Mouse (Mus musculus): ENCODE measurements around the gene Palm. TPM values are rescaled to one million over a fixed set of nuclear protein-coding genes. Genes with fewer than 3 reads are reported as not detected.

The Palm gene
- polyA plus RNA-seq, 1 experiment from 2014 or later: 67.1 TPM

- ATAC-seq (ENCODE audit: extremely low read depth, insufficient number of reproducible peaks, low FRiP score, low TSS enrichment): no peak
- 84% methylated on average over 12 of the region's 12 CpGs for WGBS
- H3K9ac ChIP-seq: no peak overlapping the region
Measured at GRCm38 (mm10) chr10:79815671-79816494, 22.5 kb downstream of the Palm start.

DNA sequence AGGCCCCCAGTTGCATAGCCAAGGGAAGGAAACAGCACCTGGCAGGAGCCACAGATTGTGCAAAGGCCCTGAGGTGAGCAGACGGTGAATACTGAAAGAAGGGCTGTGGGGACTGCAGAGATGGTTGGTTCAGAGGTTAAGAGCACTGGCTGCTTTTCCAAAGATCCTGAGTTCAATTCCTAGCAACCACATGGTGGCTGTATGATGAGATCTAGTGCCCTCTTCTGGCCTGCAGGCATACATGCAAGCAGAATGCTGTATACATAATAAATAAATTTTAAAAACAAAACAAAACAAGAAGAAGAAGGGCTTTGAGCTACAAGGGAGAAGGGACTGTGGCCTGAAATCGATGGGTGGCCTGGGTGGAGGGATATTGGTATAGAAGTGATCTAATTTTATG is 23.7 kb downstream of the Palm start:
- Histone ChIP-seq H3K4me3 (no peak overlapping the region), H3K27me3 (replicated peaks) (no peaks in the 10 kb centered on the region), H3K9ac (no peak overlapping the region), H3K9me3 (no peaks in the 10 kb centered on the region), H3K4me1 (peaks cover 3% of the 10 kb centered on the region; the same call in 1 of the 2 replicates), H3K27ac (replicated peaks) (no peak overlapping the region), H3K36me3 (peaks cover 45% of the 10 kb centered on the region), H3K4me2 (no peak overlapping the region)
- no peak for ATAC-seq (ENCODE audit: extremely low read depth, insufficient number of reproducible peaks, low FRiP score, low TSS enrichment)
- 57% methylated on average over 2 of the region's 2 CpGs for WGBS

More at GRCm38 (mm10) chr10:79815671-79816494, 22.5 kb downstream of the Palm start:
- H3K4me2 ChIP-seq: no peak overlapping the region
- 0 out of 2 replicates have a peak, but pooled peaks cover 2% of the 10 kb centered on the region for H3K4me1 ChIP-seq
- no peak overlapping the region for H3K4me3 ChIP-seq
- peaks cover 53% of the 10 kb centered on the region for H3K36me3 ChIP-seq
- no peaks in the 10 kb centered on the region for H3K27me3 ChIP-seq (replicated peaks)
- H3K9me3 ChIP-seq: no peaks in the 10 kb centered on the region
- no peak overlapping the region for H3K27ac ChIP-seq (replicated peaks)

DNA sequence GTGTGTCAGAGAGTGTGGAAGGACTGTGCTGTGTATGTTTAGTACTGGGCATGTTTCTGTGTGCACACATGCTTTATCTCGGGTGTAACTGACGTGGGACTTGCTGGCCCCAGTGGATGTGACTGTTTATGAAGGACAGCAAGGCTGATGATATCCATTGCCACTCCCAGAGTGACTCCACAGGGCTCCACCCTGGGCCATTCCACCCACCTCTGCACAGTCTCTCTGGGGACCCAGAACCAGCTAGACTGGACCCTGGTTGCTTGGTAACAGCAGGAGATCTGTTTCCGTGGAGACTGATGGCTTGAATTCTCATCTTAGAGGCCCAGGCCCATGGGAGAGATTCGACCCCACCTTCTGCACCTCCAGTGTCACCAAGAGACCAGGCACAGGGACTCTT is 24.9 kb downstream of the Palm start:
- Histone ChIP-seq H3K4me1 (peaks cover 11% of the 10 kb centered on the region), H3K4me2 (no peak overlapping the region), H3K27ac (replicated peaks) (no peak overlapping the region), H3K27me3 (replicated peaks) (no peaks in the 10 kb centered on the region), H3K9ac (0 out of 2 replicates have a peak overlapping the region, but pooled peaks have one; percentile 12), H3K9me3 (no peaks in the 10 kb centered on the region), H3K36me3 (peaks cover 40% of the 10 kb centered on the region), H3K4me3 (no peak overlapping the region)
- no peak for ATAC-seq (ENCODE audit: extremely low read depth, insufficient number of reproducible peaks, low FRiP score, low TSS enrichment)
- WGBS: 64% methylated on average over 4 of the region's 4 CpGs

GRCm38 (mm10) chr10:79819606-79820005 is 26.2 kb downstream of the Palm start:
- Histone ChIP-seq H3K4me1 (peaks cover 21% of the 10 kb centered on the region), H3K27ac (replicated peaks) (no peak overlapping the region), H3K9me3 (no peaks in the 10 kb centered on the region), H3K36me3 (peaks cover 40% of the 10 kb centered on the region), H3K27me3 (replicated peaks) (no peaks in the 10 kb centered on the region), H3K4me3 (no peak overlapping the region), H3K9ac (no peak overlapping the region), H3K4me2 (no peak overlapping the region)
- no peak for ATAC-seq (ENCODE audit: extremely low read depth, insufficient number of reproducible peaks, low FRiP score, low TSS enrichment)
- WGBS: 85% methylated on average over 17 of the region's 17 CpGs

DNA sequence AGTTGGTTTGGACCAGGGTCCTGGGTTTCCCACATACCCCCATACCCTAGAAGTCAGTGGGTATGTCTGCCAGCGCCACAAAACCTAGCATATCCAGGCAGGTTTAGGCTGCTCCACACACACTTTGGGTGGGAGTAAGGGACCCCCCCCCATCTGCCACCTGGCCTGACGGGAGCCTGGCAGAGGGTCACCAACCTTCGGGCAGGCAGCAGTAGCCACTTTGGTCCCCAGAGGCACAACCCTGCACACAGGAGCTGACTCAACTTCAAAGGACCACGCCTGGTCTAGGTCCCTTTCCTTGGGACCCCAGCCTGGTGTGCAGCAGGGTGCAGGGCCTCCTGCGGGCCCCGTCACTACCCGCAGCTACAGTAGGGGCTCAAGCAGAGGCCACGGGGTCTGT is 26.9 kb downstream of the Palm start:
- peaks cover 36% of the 10 kb centered on the region for H3K36me3 ChIP-seq
- H3K27ac ChIP-seq (replicated peaks): no peak overlapping the region
- no peak overlapping the region for H3K4me3 ChIP-seq
- H3K4me2 ChIP-seq: no peak overlapping the region
- WGBS: 71% methylated on average over 8 of the region's 8 CpGs
- no peaks in the 10 kb centered on the region for H3K9me3 ChIP-seq
- H3K27me3 ChIP-seq (replicated peaks): no peaks in the 10 kb centered on the region
- no peak for ATAC-seq (ENCODE audit: extremely low read depth, insufficient number of reproducible peaks, low FRiP score, low TSS enrichment)
- no peak overlapping the region for H3K9ac ChIP-seq
- peaks cover 24% of the 10 kb centered on the region for H3K4me1 ChIP-seq

DNA sequence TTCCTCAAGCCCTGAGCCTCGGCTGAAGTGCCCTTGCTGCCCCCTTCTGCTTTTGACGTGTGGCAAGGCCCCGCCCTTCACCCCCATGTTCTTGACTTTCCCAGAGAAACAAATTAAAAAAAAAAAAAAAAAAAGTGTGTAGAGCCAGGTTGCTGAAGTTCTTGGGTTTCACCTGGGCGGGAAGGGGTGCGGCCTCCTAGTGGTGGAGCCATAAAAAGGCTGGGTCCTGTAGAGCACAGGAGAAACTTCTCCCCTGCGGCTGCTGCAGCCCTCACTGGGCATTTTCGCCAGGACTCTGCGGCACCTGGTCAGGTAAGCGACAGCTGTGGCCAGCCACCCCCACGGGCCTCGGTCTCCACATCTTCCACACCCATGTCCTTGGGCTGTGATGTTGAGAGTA is 27.4 kb downstream of the Palm start, which contains the start of gene Misp:
TSS of gene Misp (plus strand) at position 208 of the 400 bp plus-strand sequence.
- Histone ChIP-seq H3K27me3 (replicated peaks) (no peaks in the 10 kb centered on the region), H3K9ac (no peak within 1 kb of the TSS), H3K36me3 (peaks cover 31% of the 10 kb centered on the region), H3K4me1 (peaks cover 24% of the 10 kb centered on the region), H3K4me2 (no peak within 1 kb of the TSS), H3K9me3 (no peaks in the 10 kb centered on the region), H3K4me3 (no peak within 1 kb of the TSS), H3K27ac (replicated peaks) (no peak within 1 kb of the TSS)
- WGBS: 63% methylated on average over 11 of the region's 11 CpGs
- ATAC-seq (ENCODE audit: extremely low read depth, insufficient number of reproducible peaks, low FRiP score, low TSS enrichment): no peak

- 82% methylated on average over 12 of the region's 12 CpGs for WGBS
- Histone ChIP-seq H3K9ac (no peak overlapping the region), H3K4me1 (peaks cover 24% of the 10 kb centered on the region), H3K27ac (replicated peaks) (no peak overlapping the region), H3K4me3 (no peak overlapping the region), H3K9me3 (no peaks in the 10 kb centered on the region), H3K27me3 (replicated peaks) (no peaks in the 10 kb centered on the region), H3K4me2 (no peak overlapping the region), H3K36me3 (peaks cover 22% of the 10 kb centered on the region)
- no peak for ATAC-seq (ENCODE audit: extremely low read depth, insufficient number of reproducible peaks, low FRiP score, low TSS enrichment)
Measured at GRCm38 (mm10) chr10:79821731-79822130, 28.4 kb downstream of the Palm start.

DNA sequence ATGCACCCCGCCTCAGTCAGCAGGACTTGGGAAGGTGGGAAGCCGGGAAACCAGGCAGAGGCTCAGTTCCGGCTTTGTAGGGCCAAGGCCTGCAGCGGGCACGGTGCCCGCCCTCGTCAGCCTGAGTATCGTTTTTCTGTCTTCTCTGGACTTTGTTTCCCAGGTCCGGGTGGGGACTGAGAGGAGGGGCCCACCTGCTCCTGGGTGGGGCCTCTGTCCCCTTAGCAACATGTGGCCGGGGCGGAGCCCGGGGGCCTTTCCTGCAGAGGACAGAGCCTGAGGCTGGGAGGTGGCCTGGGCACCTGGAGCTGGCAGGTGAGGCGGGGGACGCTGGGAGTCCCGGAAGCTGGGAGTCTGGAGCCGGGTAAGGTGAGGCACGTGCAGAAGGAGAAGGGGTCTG is 29.0 kb downstream of the Palm start:
- peaks cover 24% of the 10 kb centered on the region for H3K4me1 ChIP-seq
- H3K9me3 ChIP-seq: no peaks in the 10 kb centered on the region
- 0 out of 2 replicates have a peak overlapping the region, but pooled peaks have one; percentile 10 for H3K27ac ChIP-seq (replicated peaks)
- WGBS: 45% methylated on average over 17 of the region's 17 CpGs
- no peak for ATAC-seq (ENCODE audit: extremely low read depth, insufficient number of reproducible peaks, low FRiP score, low TSS enrichment)
- H3K27me3 ChIP-seq (replicated peaks): 0 out of 2 replicates have a peak, but pooled peaks cover 2% of the 10 kb centered on the region
- no peak overlapping the region for H3K4me3 ChIP-seq
- 0 out of 2 replicates have a peak overlapping the region, but pooled peaks have one; percentile 6 for H3K9ac ChIP-seq
- no peak overlapping the region for H3K4me2 ChIP-seq
- peaks cover 18% of the 10 kb centered on the region for H3K36me3 ChIP-seq

GRCm38 (mm10) chr10:79823011-79823410 is 29.6 kb downstream of the Palm start:
- 72% methylated on average over 6 of the region's 6 CpGs for WGBS
- H3K4me2 ChIP-seq: no peak overlapping the region
- no peak overlapping the region for H3K9ac ChIP-seq
- H3K4me1 ChIP-seq: peaks cover 24% of the 10 kb centered on the region
- H3K27ac ChIP-seq (replicated peaks): 0 out of 2 replicates have a peak overlapping the region, but pooled peaks have one; percentile 10
- 0 out of 2 replicates have a peak, but pooled peaks cover 3% of the 10 kb centered on the region for H3K27me3 ChIP-seq (replicated peaks)
- H3K4me3 ChIP-seq: no peak overlapping the region
- H3K9me3 ChIP-seq: no peaks in the 10 kb centered on the region
- no peak for ATAC-seq (ENCODE audit: extremely low read depth, insufficient number of reproducible peaks, low FRiP score, low TSS enrichment)
- peaks cover 18% of the 10 kb centered on the region for H3K36me3 ChIP-seq

- WGBS: 39% methylated on average over 6 of the region's 6 CpGs
- no peaks in the 10 kb centered on the region for H3K9me3 ChIP-seq
- H3K27ac ChIP-seq (replicated peaks): peak overlapping the region; percentile 70
- 0 out of 2 replicates have a peak, but pooled peaks cover 3% of the 10 kb centered on the region for H3K27me3 ChIP-seq (replicated peaks)
- peaks cover 8% of the 10 kb centered on the region for H3K36me3 ChIP-seq
- ATAC-seq (ENCODE audit: extremely low read depth, insufficient number of reproducible peaks, low FRiP score, low TSS enrichment): no peak
- H3K4me1 ChIP-seq: peaks cover 24% of the 10 kb centered on the region
- H3K4me2 ChIP-seq: peak overlapping the region; percentile 24
- peak overlapping the region; percentile 4; the same call in 1 of the 2 replicates for H3K4me3 ChIP-seq
- H3K9ac ChIP-seq: peak overlapping the region; percentile 66
Measured at GRCm38 (mm10) chr10:79824413-79824812, 31.0 kb downstream of the Palm start.

DNA sequence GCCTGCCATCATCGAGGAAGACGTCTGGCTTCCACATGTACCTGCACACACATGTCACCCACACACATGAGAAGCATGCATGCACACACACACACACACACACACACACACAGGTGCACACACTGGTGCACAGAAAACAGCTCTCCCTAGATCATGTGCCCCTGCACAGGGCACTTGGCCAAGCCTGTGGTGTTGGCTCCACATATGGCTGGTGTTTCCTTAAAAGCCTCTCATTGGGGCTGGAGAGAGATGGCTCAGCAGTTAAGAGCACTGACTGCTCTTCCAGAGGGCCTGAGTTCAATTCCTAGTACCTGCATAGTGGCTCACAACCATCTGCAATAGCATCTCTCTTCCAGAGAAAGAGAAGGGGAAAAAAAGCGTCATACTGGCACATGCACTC is 38.2 kb downstream of the Palm start:
- WGBS: 74% methylated on average over 3 of the region's 3 CpGs

More for the DNA sequence above, 38.2 kb downstream of the Palm start:
- no peak for ATAC-seq (ENCODE audit: extremely low read depth, insufficient number of reproducible peaks, low FRiP score, low TSS enrichment)
- H3K27ac ChIP-seq (replicated peaks): no peak overlapping the region
- no peaks in the 10 kb centered on the region for H3K36me3 ChIP-seq
- H3K27me3 ChIP-seq (replicated peaks): 0 out of 2 replicates have a peak, but pooled peaks cover 3% of the 10 kb centered on the region
- no peak overlapping the region for H3K4me2 ChIP-seq
- H3K9me3 ChIP-seq: no peaks in the 10 kb centered on the region
- H3K9ac ChIP-seq: no peak overlapping the region
- peaks cover 7% of the 10 kb centered on the region; the same call in 1 of the 2 replicates for H3K4me1 ChIP-seq
- no peak overlapping the region for H3K4me3 ChIP-seq
